Mouse (Mus musculus) gastrocnemius, adult 2 months (tissue): ENCODE measurements around the gene Uqcc1. TPM values are rescaled to one million over a fixed set of nuclear protein-coding genes. Genes with fewer than 3 reads are reported as not detected.

ENCODE experiments used
- DNase-seq: peaks from one replicate; pipeline ENCODE4 v3.0.0; 2022
- H3K27ac ChIP-seq: fragments of 200-600 bp; 2 replicates; pipeline ENCODE4 v1.8.1; 2022; ENCODE audit warnings: mild to moderate bottlenecking
- H3K4me3 ChIP-seq: fragments of 200-600 bp; 2 replicates; pipeline ENCODE4 v1.8.1; 2022; ENCODE audit warnings: mild to moderate bottlenecking, moderate library complexity
- CTCF ChIP-seq: fragments of 200-600 bp; IDR thresholded peaks from 2 replicates; pipeline ENCODE4 v1.8.1; 2022; ENCODE audit warnings: antibody characterized with exemption, mild to moderate bottlenecking, moderate library complexity
- intact Hi-C: fragments of 180-260 bp; cut with DNase I; formaldehyde crosslinking; loops from one replicate; pipeline ENCODE4 v1.15.1; 2025
- total RNA-seq, 2 experiments: library from RNA; stranded (reverse); gene quantifications; 2 replicates each; pipeline ENCODE4 v1.2.3; 2021

Uqcc1 gene
- total RNA-seq, 2 experiments from 2014 or later = 139 to 198 TPM

GRCm38 (mm10) chr2:155923143-155923542, 7.0 kb downstream of the Uqcc1 start:
- intact Hi-C loops = no loop called here
- DNase-seq = no peak
- no peak for TF ChIP-seq CTCF

GRCm38 (mm10) chr2:155914684-155915083, 15.4 kb downstream of the Uqcc1 start:
- no peak for TF ChIP-seq CTCF
- no peak overlapping the region for H3K27ac ChIP-seq
- intact Hi-C loops = no loop called here
- no peak overlapping the region for H3K4me3 ChIP-seq
- DNase-seq = no peak

More at GRCm38 (mm10) chr2:155923143-155923542, 7.0 kb downstream of the Uqcc1 start:
- H3K4me3 ChIP-seq = no peak overlapping the region
- H3K27ac ChIP-seq = no peak overlapping the region

GRCm38 (mm10) chr2:155903632-155904008, 26.5 kb downstream of the Uqcc1 start:
- H3K4me3 ChIP-seq = peak overlapping the region; percentile 9
- TF ChIP-seq CTCF = no peak
- DNase-seq = peak; percentile 22
- intact Hi-C loops = no loop called here
- H3K27ac ChIP-seq = peak overlapping the region; percentile 76

GRCm38 (mm10) chr2:155902989-155903631, 27.0 kb downstream of the Uqcc1 start:
- H3K27ac ChIP-seq = peak overlapping the region; percentile 76
- intact Hi-C loops = no loop called here
- H3K4me3 ChIP-seq = peak overlapping the region; percentile 9
- TF ChIP-seq CTCF = 0 out of 2 replicates have a peak, but pooled peaks have one; percentile 2
- peak; percentile 81 for DNase-seq

GRCm38 (mm10) chr2:155895046-155895735, 34.9 kb downstream of the Uqcc1 start:
- no peak for TF ChIP-seq CTCF
- intact Hi-C loops = no loop called here
- Histone ChIP-seq H3K4me3 (no peak overlapping the region), H3K27ac (peak overlapping the region; percentile 51)
- DNase-seq = no peak

GRCm38 (mm10) chr2:155894307-155895045, 35.6 kb downstream of the Uqcc1 start:
- no peak overlapping the region for H3K4me3 ChIP-seq
- H3K27ac ChIP-seq = peak overlapping the region; percentile 51; the same call in 1 of the 2 replicates
- DNase-seq = no peak
- intact Hi-C loops = no loop called here
- TF ChIP-seq CTCF = no peak

- intact Hi-C loops = no loop called here
- Histone ChIP-seq H3K27ac (peak overlapping the region; percentile 92; the same call in 1 of the 2 replicates), H3K4me3 (no peak overlapping the region)
- DNase-seq = no peak
- no peak for TF ChIP-seq CTCF
Observed at GRCm38 (mm10) chr2:155886776-155887175, 43.3 kb downstream of the Uqcc1 start.

- no peak for TF ChIP-seq CTCF
Observed at GRCm38 (mm10) chr2:155885271-155885697, 44.8 kb downstream of the Uqcc1 start.

GRCm38 (mm10) chr2:155882087-155882486, 48.0 kb downstream of the Uqcc1 start:
- Histone ChIP-seq H3K27ac (no peak overlapping the region; the same call in 1 of the 2 replicates), H3K4me3 (no peak overlapping the region)
- no peak for TF ChIP-seq CTCF
- intact Hi-C loops = no loop called here
- DNase-seq = no peak

More at GRCm38 (mm10) chr2:155885271-155885697, 44.8 kb downstream of the Uqcc1 start:
- Histone ChIP-seq H3K4me3 (peak overlapping the region; percentile 31), H3K27ac (peak overlapping the region; percentile 92)
- peak; percentile 76 for DNase-seq
- intact Hi-C loops = no loop called here

GRCm38 (mm10) chr2:155878964-155879876, 50.9 kb downstream of the Uqcc1 start:
- TF ChIP-seq CTCF = no peak
- Histone ChIP-seq H3K27ac (peak overlapping the region; percentile 55), H3K4me3 (no peak overlapping the region)
- intact Hi-C loops = no loop called here
- DNase-seq = peak; percentile 23

- Histone ChIP-seq H3K27ac (no peak overlapping the region), H3K4me3 (no peak overlapping the region)
- no peak for DNase-seq
- TF ChIP-seq CTCF = no peak
- intact Hi-C loops = no loop called here
Observed at GRCm38 (mm10) chr2:155873636-155874035, 56.5 kb downstream of the Uqcc1 start.
